13 mouse cellular contexts compared by ENCODE assay signal in genomic region chr17:6007902-6008301, GRCm38 (mm10).
DNase-seq lines count a peak whose midpoint lies in the region; ATAC-seq lines count a peak whose summit lies in the region.
"Had no signal": no experiment of that assay in that cellular context is flagged by ENCODE, and none has a peak within 500 bp of the region (broad histone marks: within the 10 kb centered on the region; RNA-seq: fewer than 3 reads in every experiment).

No protein-coding gene starts in this region.

- peak; percentile 71 for ATAC-seq in common myeloid progenitor, adult 5-6 weeks (replicated peaks; ENCODE audit: low read depth, poor library complexity, severe bottlenecking)
- ATAC-seq in neutrophil, adult 5-6 weeks (ENCODE audit: extremely low read depth, insufficient number of reproducible peaks, low FRiP score, poor library complexity, severe bottlenecking): peak; percentile 58
- no peak for ATAC-seq in kidney, embryonic 15.5 days (replicated peaks; ENCODE audit: low FRiP score)
- ATAC-seq: activated CD4-positive, CD25-positive, alpha-beta regulatory T cell, adult 4 months; forebrain, embryonic 15.5 days had no signal

- no peaks in the 10 kb centered on the region for H3K27me3 ChIP-seq in kidney, embryonic 15.5 days
- H3K27me3 ChIP-seq: forebrain, embryonic 15.5 days; heart, embryonic 12.5 days; midbrain, embryonic 12.5 days had no signal

- H3K9me3 ChIP-seq in kidney, embryonic 15.5 days (replicated peaks): no peaks in the 10 kb centered on the region
- H3K9me3 ChIP-seq: forebrain, embryonic 15.5 days; heart, embryonic 12.5 days; midbrain, embryonic 12.5 days had no signal

- peaks cover 26% of the 10 kb centered on the region for H3K4me1 ChIP-seq in kidney, embryonic 15.5 days

- H3K4me2 ChIP-seq in kidney, embryonic 15.5 days: no peak overlapping the region
- H3K4me2 ChIP-seq: forebrain, embryonic 15.5 days; heart, embryonic 12.5 days; midbrain, embryonic 12.5 days had no signal

- H3K9ac ChIP-seq in kidney, embryonic 15.5 days: no peak overlapping the region
- H3K9ac ChIP-seq: forebrain, embryonic 15.5 days; heart, embryonic 12.5 days; midbrain, embryonic 12.5 days had no signal

- H3K27ac ChIP-seq in kidney, embryonic 15.5 days: no peak overlapping the region
- H3K27ac ChIP-seq: forebrain, embryonic 15.5 days; hindbrain, postnatal 0 days; midbrain, embryonic 12.5 days had no signal

- DNase-seq in adrenal gland, adult (ENCODE audit: inconsistent age in 2 of 2, low spot score in 1 of 2): peak; percentile 38 to 68
- DNase-seq in adrenal gland, adult 2 months: no peak
- DNase-seq in lung, postnatal 36 days: peak; percentile 34
- no peak for DNase-seq in lung, postnatal 10 days
- DNase-seq in ovary, postnatal 10 days (ENCODE audit: low spot score): no peak

- no peak overlapping the region for H3K4me3 ChIP-seq in kidney, embryonic 15.5 days (replicated peaks)
- H3K4me3 ChIP-seq: forebrain, embryonic 15.5 days; heart, embryonic 12.5 days; midbrain, embryonic 12.5 days had no signal

- peaks cover 13% of the 10 kb centered on the region for H3K36me3 ChIP-seq in kidney, embryonic 15.5 days
- H3K36me3 ChIP-seq: forebrain, embryonic 15.5 days; midbrain, embryonic 12.5 days had no signal

- 77% methylated on average over 9 of the region's 9 CpGs for WGBS in kidney, embryonic 15.5 days

Comparison
In these comparisons a context has a peak if more than half of its experiments do, and no peak if none do; other contexts are left out.
1. DNase-seq: peak in adrenal gland, adult (2 of 2) and lung, postnatal 36 days (single experiment); none in adrenal gland, adult 2 months (single experiment), lung, postnatal 10 days (single experiment) and ovary, postnatal 10 days (single experiment).